Mouse (Mus musculus) limb, embryonic 13.5 days (tissue): ENCODE results near the gene Card10. TPM values are rescaled to one million over a fixed set of nuclear protein-coding genes. Genes with fewer than 3 reads are reported as not detected.

ENCODE experiments used
- ATAC-seq: fragments of 200-750 bp; cut with Nextera tagmentation; 2 replicates; pipeline ENCODE4 v1.8.0; 2017; ENCODE audit warnings: low read depth, moderate number of reproducible peaks, moderate TSS enrichment; ENCODE audit not compliant: low FRiP score
- H3K27ac ChIP-seq: fragments of 300-500 bp; sonication (generic); 2 replicates; pipeline ENCODE4 v1.5.1; 2015; ENCODE audit warnings: inconsistent platforms, mild to moderate bottlenecking, moderate library complexity
- H3K27me3 ChIP-seq: fragments of 300-500 bp; sonication (generic); 2 replicates; pipeline ENCODE4 v1.6.1; 2015; ENCODE audit warnings: mild to moderate bottlenecking, inconsistent platforms
- H3K36me3 ChIP-seq: fragments of 300-500 bp; sonication (generic); 2 replicates; pipeline ENCODE4 v1.6.1; 2015; ENCODE audit warnings: inconsistent platforms, mild to moderate bottlenecking, moderate library complexity
- H3K4me1 ChIP-seq: fragments of 300-500 bp; sonication (generic); 2 replicates; pipeline ENCODE4 v1.6.1; 2015; ENCODE audit warnings: inconsistent platforms
- H3K4me2 ChIP-seq: fragments of 300-500 bp; sonication (generic); replicated peaks from 2 replicates; pipeline ENCODE4 v1.6.1; 2015; ENCODE audit warnings: inconsistent platforms, mild to moderate bottlenecking, moderate library complexity
- H3K4me3 ChIP-seq: fragments of 300-500 bp; sonication (generic); 2 replicates; pipeline ENCODE4 v1.5.1; 2015; ENCODE audit warnings: moderate library complexity, mild to moderate bottlenecking, inconsistent platforms
- H3K9ac ChIP-seq: fragments of 300-500 bp; sonication (generic); 2 replicates; pipeline ENCODE4 v1.6.1; 2015; ENCODE audit warnings: mild to moderate bottlenecking, inconsistent platforms
- H3K9me3 ChIP-seq: fragments of 300-500 bp; sonication (generic); 2 replicates; pipeline ENCODE4 v1.6.1; 2016; ENCODE audit warnings: inconsistent platforms
- WGBS: fragments of 180-500 bp; shearing (Covaris S2); methylation state at CpG from one replicate; pipeline ENCODE4 v1.1.7; 2015; 5-methylcytosine and 5-hydroxymethylcytosine counted together
- polyA plus RNA-seq: library from polyadenylated mRNA; unstranded; fragments of >200 nt; fragmentation: Nextera tagmentation; extraction: Ambion mirVana; gene quantifications from 2 replicates; pipeline ENCODE4 v1.2.1, GENCODE M21; 2015

Gene Card10
- polyA plus RNA-seq, 1 experiment from 2014 or later = 3.0 TPM

GRCm38 (mm10) chr15:78779690-78780089 is 23.2 kb downstream of the Card10 start:
- Histone ChIP-seq H3K4me1 (no peaks in the 10 kb centered on the region), H3K27ac (no peak overlapping the region), H3K9me3 (no peaks in the 10 kb centered on the region), H3K36me3 (0 out of 2 replicates have a peak, but pooled peaks cover 3% of the 10 kb centered on the region), H3K27me3 (peaks cover 24% of the 10 kb centered on the region), H3K4me2 (no peak overlapping the region), H3K4me3 (no peak overlapping the region), H3K9ac (no peak overlapping the region)
- WGBS = 90% methylated on average over 5 of the region's 5 CpGs
- ATAC-seq = no peak

- no peak overlapping the region for H3K4me3 ChIP-seq
- WGBS = 82% methylated on average over 8 of the region's 8 CpGs
- H3K9ac ChIP-seq = no peak overlapping the region
- H3K9me3 ChIP-seq = no peaks in the 10 kb centered on the region
- peaks cover 21% of the 10 kb centered on the region for H3K27me3 ChIP-seq
- H3K4me1 ChIP-seq = no peaks in the 10 kb centered on the region
- no peak overlapping the region for H3K4me2 ChIP-seq
- H3K36me3 ChIP-seq = 0 out of 2 replicates have a peak, but pooled peaks cover 3% of the 10 kb centered on the region
- no peak overlapping the region for H3K27ac ChIP-seq
- ATAC-seq = no peak
Measured at GRCm38 (mm10) chr15:78779253-78779652, 23.6 kb downstream of the Card10 start.

- peaks cover 22% of the 10 kb centered on the region for H3K27me3 ChIP-seq
- no peak overlapping the region for H3K27ac ChIP-seq
- no peak overlapping the region for H3K4me3 ChIP-seq
- no peaks in the 10 kb centered on the region for H3K9me3 ChIP-seq
- H3K9ac ChIP-seq = no peak overlapping the region
- 0 out of 2 replicates have a peak, but pooled peaks have one; percentile 12 for ATAC-seq
- H3K4me1 ChIP-seq = peaks cover 4% of the 10 kb centered on the region; the same call in 1 of the 2 replicates
- H3K4me2 ChIP-seq = no peak overlapping the region
- 0 out of 2 replicates have a peak, but pooled peaks cover 3% of the 10 kb centered on the region for H3K36me3 ChIP-seq
- WGBS = 52% methylated on average over 14 of the region's 15 CpGs
Measured at GRCm38 (mm10) chr15:78778077-78778870, 24.6 kb downstream of the Card10 start.

- Histone ChIP-seq H3K4me2 (peak within 1 kb of the TSS; percentile 26), H3K4me3 (peak within 1 kb of the TSS; percentile 20), H3K9me3 (peaks cover 4% of the 10 kb centered on the region; the same call in 1 of the 2 replicates), H3K27me3 (peaks cover 26% of the 10 kb centered on the region), H3K9ac (peak within 1 kb of the TSS; percentile 25; the same call in 1 of the 2 replicates), H3K27ac (peak within 1 kb of the TSS; percentile 15; the same call in 1 of the 2 replicates), H3K36me3 (0 out of 2 replicates have a peak, but pooled peaks cover 3% of the 10 kb centered on the region), H3K4me1 (peaks cover 11% of the 10 kb centered on the region)
- 2% methylated on average over 11 of the region's 11 CpGs for WGBS
- no peak for ATAC-seq
Measured at GRCm38 (mm10) chr15:78773290-78773729, 29.5 kb downstream of the Card10 start, which contains the start of gene Mfng. Gene Mfng (minus strand): TSS chr15:78773475.

- H3K9ac ChIP-seq = 0 out of 2 replicates have a peak overlapping the region, but pooled peaks have one; percentile 25
- H3K4me3 ChIP-seq = peak overlapping the region; percentile 20
- 37% methylated on average over 14 of the region's 14 CpGs for WGBS
- H3K27ac ChIP-seq = peak overlapping the region; percentile 15; the same call in 1 of the 2 replicates
- H3K27me3 ChIP-seq = peaks cover 26% of the 10 kb centered on the region
- H3K9me3 ChIP-seq = peaks cover 4% of the 10 kb centered on the region; the same call in 1 of the 2 replicates
- H3K4me1 ChIP-seq = peaks cover 14% of the 10 kb centered on the region
- no peak for ATAC-seq
- H3K4me2 ChIP-seq = peak overlapping the region; percentile 26
- H3K36me3 ChIP-seq = 0 out of 2 replicates have a peak, but pooled peaks cover 3% of the 10 kb centered on the region
Measured at GRCm38 (mm10) chr15:78772856-78773255, 30.0 kb downstream of the Card10 start.

GRCm38 (mm10) chr15:78772368-78772763 is 30.5 kb downstream of the Card10 start:
- Histone ChIP-seq H3K36me3 (0 out of 2 replicates have a peak, but pooled peaks cover 3% of the 10 kb centered on the region), H3K4me3 (peak overlapping the region; percentile 20; the same call in 1 of the 2 replicates), H3K27ac (peak overlapping the region; percentile 15; the same call in 1 of the 2 replicates), H3K27me3 (peaks cover 23% of the 10 kb centered on the region), H3K4me1 (peaks cover 14% of the 10 kb centered on the region), H3K9ac (no peak overlapping the region), H3K4me2 (peak overlapping the region; percentile 26), H3K9me3 (peaks cover 4% of the 10 kb centered on the region; the same call in 1 of the 2 replicates)
- no peak for ATAC-seq
- WGBS = 51% methylated on average over 4 of the region's 4 CpGs

GRCm38 (mm10) chr15:78771531-78772367 is 31.1 kb downstream of the Card10 start:
- Histone ChIP-seq H3K4me1 (peaks cover 14% of the 10 kb centered on the region), H3K9ac (no peak overlapping the region), H3K36me3 (0 out of 2 replicates have a peak, but pooled peaks cover 3% of the 10 kb centered on the region), H3K9me3 (peaks cover 4% of the 10 kb centered on the region; the same call in 1 of the 2 replicates), H3K27me3 (peaks cover 23% of the 10 kb centered on the region), H3K27ac (peak overlapping the region; percentile 39; the same call in 1 of the 2 replicates), H3K4me3 (peak overlapping the region; percentile 7; the same call in 1 of the 2 replicates), H3K4me2 (peak overlapping the region; percentile 32)
- WGBS = 62% methylated on average over 19 of the region's 19 CpGs
- ATAC-seq = 0 out of 2 replicates have a peak, but pooled peaks have one; percentile 9

- H3K27me3 ChIP-seq = peaks cover 23% of the 10 kb centered on the region
- H3K4me2 ChIP-seq = peak overlapping the region; percentile 32
- H3K9me3 ChIP-seq = peaks cover 4% of the 10 kb centered on the region; the same call in 1 of the 2 replicates
- no peak overlapping the region for H3K27ac ChIP-seq
- H3K4me3 ChIP-seq = peak overlapping the region; percentile 7; the same call in 1 of the 2 replicates
- 43% methylated on average over 5 of the region's 5 CpGs for WGBS
- peaks cover 14% of the 10 kb centered on the region for H3K4me1 ChIP-seq
- no peak overlapping the region for H3K9ac ChIP-seq
- H3K36me3 ChIP-seq = 0 out of 2 replicates have a peak, but pooled peaks cover 3% of the 10 kb centered on the region
- no peak for ATAC-seq
Measured at GRCm38 (mm10) chr15:78770983-78771355, 31.9 kb downstream of the Card10 start.

GRCm38 (mm10) chr15:78770234-78770982 is 32.4 kb downstream of the Card10 start:
- peaks cover 14% of the 10 kb centered on the region for H3K4me1 ChIP-seq
- 59% methylated on average over 9 of the region's 9 CpGs for WGBS
- H3K27ac ChIP-seq = no peak overlapping the region
- H3K4me2 ChIP-seq = peak overlapping the region; percentile 32; the same call in 1 of the 2 replicates
- H3K4me3 ChIP-seq = no peak overlapping the region
- 0 out of 2 replicates have a peak, but pooled peaks cover under 1% of the 10 kb centered on the region for H3K36me3 ChIP-seq
- peaks cover 4% of the 10 kb centered on the region; the same call in 1 of the 2 replicates for H3K9me3 ChIP-seq
- peaks cover 23% of the 10 kb centered on the region for H3K27me3 ChIP-seq
- H3K9ac ChIP-seq = no peak overlapping the region
- no peak for ATAC-seq

- Histone ChIP-seq H3K4me3 (no peak overlapping the region), H3K9ac (no peak overlapping the region), H3K9me3 (peaks cover 4% of the 10 kb centered on the region; the same call in 1 of the 2 replicates), H3K27ac (no peak overlapping the region), H3K4me1 (peaks cover 14% of the 10 kb centered on the region), H3K36me3 (no peaks in the 10 kb centered on the region), H3K4me2 (no peak overlapping the region), H3K27me3 (peaks cover 23% of the 10 kb centered on the region)
- no peak for ATAC-seq
- WGBS = 89% methylated on average over 4 of the region's 4 CpGs
Measured at GRCm38 (mm10) chr15:78769064-78769463, 33.8 kb downstream of the Card10 start.
